19 mouse cellular contexts compared by ENCODE assay signal in genomic region chr2:125245545-125246285, GRCm38 (mm10). TPM values are rescaled to one million over a fixed set of nuclear protein-coding genes. Genes with fewer than 3 reads are reported as not detected.
DNase-seq lines count a peak whose midpoint lies in the region; ATAC-seq and TF ChIP-seq lines count a peak whose summit lies in the region.
"Had no signal": no experiment of that assay in that cellular context is flagged by ENCODE, and none has a peak within 500 bp of the region (broad histone marks: within the 10 kb centered on the region; RNA-seq: fewer than 3 reads in every experiment).

No protein-coding gene starts in this region.

- H3K27ac ChIP-seq in liver, adult 2 months (replicated peaks; ENCODE audit: insufficient read depth, low read depth, low read length): 0 out of 2 replicates have a peak overlapping the region, but pooled peaks have one; percentile 12
- no peak overlapping the region; the same call in 1 of the 2 replicates for H3K27ac ChIP-seq in liver, postnatal 0 days (ENCODE audit: low read depth)
- no peak overlapping the region for H3K27ac ChIP-seq in layer of hippocampus, adult 2 months
- H3K27ac ChIP-seq: neural tube, embryonic 12.5 days had no signal

- no peaks in the 10 kb centered on the region for H3K36me3 ChIP-seq in liver, adult 2 months (ENCODE audit: control insufficient read depth, insufficient read depth, low read length)
- H3K36me3 ChIP-seq in liver, postnatal 0 days (replicated peaks; ENCODE audit: insufficient read depth, low read length): peaks cover 9% of the 10 kb centered on the region
- H3K36me3 ChIP-seq in C2C12 (ENCODE audit: control insufficient read depth, insufficient read depth): peaks cover 20% of the 10 kb centered on the region

- no peak overlapping the region for H3ac ChIP-seq in C2C12 (ENCODE audit: control insufficient read depth, insufficient read length, low read depth)

- H3K27me3 ChIP-seq in liver, adult 2 months (ENCODE audit: control insufficient read depth, insufficient read depth, low read length): no peaks in the 10 kb centered on the region
- no peaks in the 10 kb centered on the region for H3K27me3 ChIP-seq in liver, postnatal 0 days (ENCODE audit: insufficient read depth, low read length)
- H3K27me3 ChIP-seq in C2C12 (ENCODE audit: control insufficient read depth, insufficient read depth, insufficient read length): no peaks in the 10 kb centered on the region
- H3K27me3 ChIP-seq: limb, embryonic 12.5 days; neural tube, embryonic 12.5 days had no signal

- TF ChIP-seq EP300 in liver, postnatal 0 days (IDR thresholded peaks at IDR 0.05; ENCODE audit: low read depth): no peak

- peak; percentile 22 for DNase-seq in liver, adult 2 months (ENCODE audit: extremely low read depth, low read depth, low spot score)
- no peak for DNase-seq in liver, postnatal 0 days
- peak; percentile 67 for DNase-seq in 416B (ENCODE audit: low read depth)
- DNase-seq in right cerebral cortex, postnatal 14 days: no peak
- DNase-seq in layer of hippocampus, adult 2 months (ENCODE audit: low spot score in 2 of 2): no peak
- DNase-seq in adrenal gland, postnatal 4 days (ENCODE audit: low spot score in 2 of 2): no peak
- DNase-seq: cerebellum, postnatal 25 days; gastrocnemius, postnatal 14 days; heart, postnatal 4 days; kidney, postnatal 25 days; layer of hippocampus, postnatal 36 days; lung, postnatal 36 days; midbrain, embryonic 14.5 days; right cerebral cortex, postnatal 4 days had no signal

- ATAC-seq in liver, postnatal 0 days: no peak
- peak; percentile 42 for ATAC-seq in granulocyte monocyte progenitor cell, adult 5-6 weeks (replicated peaks; ENCODE audit: poor library complexity, severe bottlenecking)

- H3K4me1 ChIP-seq in liver, adult 2 months (ENCODE audit: control insufficient read depth, insufficient read depth, low read length): peaks cover 7% of the 10 kb centered on the region
- peaks cover 18% of the 10 kb centered on the region for H3K4me1 ChIP-seq in liver, postnatal 0 days (ENCODE audit: insufficient read depth)

- H3K9me3 ChIP-seq in liver, postnatal 0 days (ENCODE audit: low read length): no peaks in the 10 kb centered on the region
- H3K9me3 ChIP-seq: G1E; limb, embryonic 12.5 days; neural tube, embryonic 12.5 days had no signal

- H3K4me3 ChIP-seq in liver, adult 2 months (ENCODE audit: insufficient read depth, low read depth, low read length): no peak overlapping the region
- no peak overlapping the region for H3K4me3 ChIP-seq in liver, postnatal 0 days (ENCODE audit: low read depth, low read length)
- H3K4me3 ChIP-seq in C2C12 (ENCODE audit: insufficient read depth, poor library complexity, severe bottlenecking): no peak overlapping the region
- H3K4me3 ChIP-seq in layer of hippocampus, adult 2 months: no peak overlapping the region

- peaks cover 29% of the 10 kb centered on the region for H3K79me3 ChIP-seq in C2C12 (ENCODE audit: low read depth)

- TF ChIP-seq CTCF in liver, adult 2 months (IDR thresholded peaks at IDR 0.05; ENCODE audit: low read depth, low read length): no peak
- no peak for TF ChIP-seq CTCF in liver, postnatal 0 days (IDR thresholded peaks at IDR 0.05; ENCODE audit: low read depth)
- TF ChIP-seq CTCF in C2C12 (IDR thresholded peaks at IDR 0.05; ENCODE audit: control insufficient read depth, insufficient read depth, insufficient read length): no peak
- no peak for TF ChIP-seq CTCF in layer of hippocampus, adult 2 months (conservative IDR thresholded peaks at IDR 0.05)

- no peak for TF ChIP-seq POLR2A in liver, adult 2 months (IDR thresholded peaks at IDR 0.05; ENCODE audit: extremely low read depth, insufficient read depth, low read length)

- 86% methylated on average over 3 of the region's 3 CpGs for WGBS in liver, adult 2 months
- 82% methylated on average over 3 of the region's 3 CpGs for WGBS in liver, postnatal 0 days (ENCODE audit: insufficient replicate concordance)

- no peaks in the 10 kb centered on the region for H3K79me2 ChIP-seq in liver, adult 2 months (ENCODE audit: control insufficient read depth, insufficient read depth, low read length)
- peaks cover 38% of the 10 kb centered on the region for H3K79me2 ChIP-seq in C2C12 (ENCODE audit: control insufficient read depth, insufficient read depth)

- H3K9ac ChIP-seq in liver, adult 2 months (ENCODE audit: low read depth, low read length): no peak overlapping the region
- no peak overlapping the region for H3K9ac ChIP-seq in liver, postnatal 0 days (replicated peaks)
- H3K9ac ChIP-seq: neural tube, embryonic 12.5 days had no signal

- H3K4me2 ChIP-seq in liver, postnatal 0 days (ENCODE audit: low read depth, low read length): no peak overlapping the region

TF ChIP-seq in C2C12, 6 proteins besides CTCF, POLR2A, EP300 and RAD21:
- peak; percentile 35 for TF ChIP-seq MYOD1 (IDR thresholded peaks at IDR 0.05; ENCODE audit: control insufficient read depth, insufficient read length, low read depth)
- no peak for TF ChIP-seq MAX (IDR thresholded peaks at IDR 0.05)
- peak; percentile 33 for TF ChIP-seq CEBPB (IDR thresholded peaks at IDR 0.05; ENCODE audit: low read depth)
TF ChIP-seq in C2C12: peak in this region for 2.

RNA-seq across cellular contexts. Expression of gene Dut, which starts 1.3 kb away (rescaled TPM):
- total RNA-seq in liver, adult 2 months (2014; rRNA removed): 13.4 and 16.8 TPM in 2 replicates
- 8.6 and 10.9 TPM in 2 replicates for polyA plus RNA-seq in liver, adult 2 months (2012; rRNA removed)
- 60.2 and 66.0 TPM in 2 replicates for polyA plus RNA-seq in liver, postnatal 0 days (2015; fragmentation: Nextera tagmentation; extraction: Ambion mirVana)
- polyA plus RNA-seq in C2C12 (2012; fragmentation: generic; extraction: Trizol): 99.9 TPM
- 295 and 300 TPM in 2 replicates for total RNA-seq in granulocyte monocyte progenitor cell, adult 5-6 weeks (2014; fragmentation: Nextera tagmentation)
- 188 and 215 TPM in 2 replicates for total RNA-seq in granulocyte monocyte progenitor cell, adult 5-6 weeks (2017)
- 10 to 100 TPM; 27.1 to 28.4 TPM for total RNA-seq in layer of hippocampus, adult 2 months (2021)
- total RNA-seq in adrenal gland, postnatal 4 days (2021): 10 to 100 TPM; 73.2 to 75.0 TPM

Comparison
In these comparisons a context has a peak if more than half of its experiments do, and no peak if none do; other contexts are left out.
1. DNase-seq: peak in liver, adult 2 months (single experiment) and 416B (single experiment); none in liver, postnatal 0 days (single experiment), right cerebral cortex, postnatal 14 days (single experiment), layer of hippocampus, adult 2 months (0 of 2) and adrenal gland, postnatal 4 days (0 of 2).